Mouse (Mus musculus) neural tube, embryonic 11.5 days (tissue): ENCODE measurements around the gene Rpp38. TPM values are rescaled to one million over a fixed set of nuclear protein-coding genes. Genes with fewer than 3 reads are reported as not detected.

Experiments
- ATAC-seq: fragments of 200-750 bp; cut with Nextera tagmentation; 2 replicates; pipeline ENCODE4 v1.8.0; 2017; ENCODE audit warnings: moderate number of reproducible peaks, mild to moderate bottlenecking, moderate TSS enrichment, moderate library complexity; ENCODE audit not compliant: insufficient read depth, low FRiP score, low TSS enrichment
- DNase-seq: peaks from one replicate; pipeline ENCODE4 v3.0.0-alpha.2; 2015; ENCODE audit warnings: low spot score
- H3K27ac ChIP-seq: fragments of 300-500 bp; sonication (generic); 2 replicates; pipeline ENCODE4 v1.5.1; 2014; ENCODE audit warnings: low read depth, mild to moderate bottlenecking, low read length
- H3K27me3 ChIP-seq: fragments of 300-500 bp; sonication (generic); 2 replicates; pipeline ENCODE4 v1.6.1; 2014; ENCODE audit warnings: mild to moderate bottlenecking, low read length, mixed read lengths; ENCODE audit not compliant: control insufficient read depth, insufficient read depth
- H3K36me3 ChIP-seq: fragments of 300-500 bp; sonication (generic); 2 replicates; pipeline ENCODE4 v1.6.1; 2014; ENCODE audit warnings: mild to moderate bottlenecking, low read length, moderate library complexity, mixed read lengths; ENCODE audit not compliant: control insufficient read depth, insufficient read depth
- H3K4me1 ChIP-seq: fragments of 300-500 bp; sonication (generic); 2 replicates; pipeline ENCODE4 v1.6.1; 2014; ENCODE audit warnings: low read length, mixed read lengths; ENCODE audit not compliant: control insufficient read depth, insufficient read depth
- H3K4me2 ChIP-seq: fragments of 300-500 bp; sonication (generic); 2 replicates; pipeline ENCODE4 v1.6.1; 2014; ENCODE audit warnings: low read depth, mild to moderate bottlenecking, moderate library complexity
- H3K4me3 ChIP-seq: fragments of 300-500 bp; sonication (generic); 2 replicates; pipeline ENCODE4 v1.5.1; 2014; ENCODE audit warnings: low read depth, low read length
- H3K9ac ChIP-seq: fragments of 300-500 bp; sonication (generic); 2 replicates; pipeline ENCODE4 v1.6.1; 2014; ENCODE audit warnings: mild to moderate bottlenecking, low read length
- H3K9me3 ChIP-seq: fragments of 300-500 bp; sonication (generic); 2 replicates; pipeline ENCODE4 v1.6.1; 2016; ENCODE audit warnings: low read length; ENCODE audit not compliant: control insufficient read depth
- WGBS: fragments of 180-500 bp; shearing (Covaris S2); extraction: QIAGEN DNeasy Blood & Tissue Kit; methylation state at CpG from one replicate; pipeline ENCODE4 v1.1.7; 2014; 5-methylcytosine and 5-hydroxymethylcytosine counted together
- polyA plus RNA-seq: library from polyadenylated mRNA; unstranded; fragments of >200 nt; fragmentation: Nextera tagmentation; extraction: Ambion mirVana; gene quantifications from 2 replicates; pipeline ENCODE4 v1.2.1, GENCODE M21; 2014

Rpp38 gene
- polyA plus RNA-seq, 1 experiment from 2014 or later, result 20.3 TPM

DNA sequence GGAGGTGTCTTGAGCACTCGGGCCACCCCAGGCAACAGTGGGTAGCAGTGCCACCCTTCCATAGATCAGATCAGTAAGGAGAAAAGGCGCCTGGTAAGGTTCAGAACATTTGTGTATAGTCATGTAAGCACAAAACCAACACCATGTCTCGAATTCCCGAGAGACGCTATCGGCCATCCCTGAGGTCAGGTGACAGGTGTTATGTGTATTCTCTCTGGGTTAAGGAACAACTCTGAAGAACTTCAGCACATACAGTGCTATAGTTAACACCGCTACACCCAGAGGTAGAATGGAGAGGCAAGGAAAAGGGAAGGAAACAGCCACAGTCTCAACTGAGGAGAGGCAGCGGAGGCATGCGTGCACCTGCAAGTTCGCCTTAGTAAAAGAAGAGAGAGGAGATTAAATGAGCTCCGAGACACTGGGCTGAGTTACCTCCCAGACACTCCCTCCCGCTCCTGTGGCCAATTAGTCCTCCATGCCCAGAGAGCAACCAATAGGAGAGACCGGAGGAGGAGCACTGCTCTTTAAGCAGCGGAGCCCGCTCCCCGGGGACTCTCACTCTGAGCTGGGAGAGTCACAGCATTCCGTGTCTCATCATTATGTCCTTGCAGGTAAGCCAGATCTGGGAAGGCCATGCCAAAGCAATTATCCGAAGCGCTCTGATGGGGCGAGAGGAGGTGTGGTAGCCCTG lies 3.3 kb upstream of the Rpp38 start, which contains the start of gene Acbd7:
Acbd7 (plus strand) TSS at position 558 of the 691 bp plus-strand sequence.
- H3K4me2 ChIP-seq, result peak within 1 kb of the TSS; percentile 47
- H3K4me3 ChIP-seq, result peak within 1 kb of the TSS; percentile 19
- peak within 1 kb of the TSS; percentile 18; the same call in 1 of the 2 replicates for H3K9ac ChIP-seq
- H3K27ac ChIP-seq, result no peak within 1 kb of the TSS
- H3K27me3 ChIP-seq, result no peaks in the 10 kb centered on the region
- WGBS, result 4% methylated on average over 20 of the region's 20 CpGs
- H3K9me3 ChIP-seq, result no peaks in the 10 kb centered on the region
- peaks cover 5% of the 10 kb centered on the region; the same call in 1 of the 2 replicates for H3K4me1 ChIP-seq
- DNase-seq (peak; percentile 51), ATAC-seq (no peak)
- H3K36me3 ChIP-seq, result no peaks in the 10 kb centered on the region

- Histone ChIP-seq H3K4me3 (no peak overlapping the region), H3K4me1 (peaks cover 5% of the 10 kb centered on the region; the same call in 1 of the 2 replicates), H3K36me3 (no peaks in the 10 kb centered on the region), H3K27ac (no peak overlapping the region), H3K9me3 (no peaks in the 10 kb centered on the region), H3K9ac (no peak overlapping the region), H3K4me2 (no peak overlapping the region), H3K27me3 (no peaks in the 10 kb centered on the region)
- DNase-seq (no peak), ATAC-seq (no peak)
- 88% methylated on average over 12 of the region's 12 CpGs for WGBS
Observed at GRCm38 (mm10) chr2:3333761-3334160, 1.3 kb upstream of the Rpp38 start.

DNA sequence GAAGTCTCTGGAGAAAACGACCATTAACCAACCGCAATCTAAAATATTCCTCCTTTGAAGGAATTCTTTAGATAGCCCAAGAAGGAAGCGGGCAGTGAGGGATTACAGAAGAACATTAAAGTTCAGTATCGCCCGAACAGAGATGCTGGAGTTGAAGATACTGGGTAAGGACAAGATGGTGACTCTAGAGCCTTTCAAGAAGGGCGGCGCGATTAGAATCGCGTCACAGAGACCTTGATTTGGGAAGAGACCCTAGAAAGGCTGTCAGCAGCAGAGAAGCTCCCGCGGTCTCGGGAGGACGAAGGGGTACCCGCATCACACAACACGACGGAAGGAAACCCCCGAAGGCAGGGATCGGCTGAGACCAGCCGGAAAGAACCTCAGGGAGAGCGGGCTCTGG lies 387 bp downstream of the Rpp38 start:
- Histone ChIP-seq H3K9me3 (no peaks in the 10 kb centered on the region), H3K36me3 (0 out of 2 replicates have a peak, but pooled peaks cover 5% of the 10 kb centered on the region), H3K27me3 (no peaks in the 10 kb centered on the region), H3K4me1 (peaks cover 5% of the 10 kb centered on the region; the same call in 1 of the 2 replicates), H3K27ac (no peak overlapping the region), H3K4me3 (peak overlapping the region; percentile 46), H3K4me2 (peak overlapping the region; percentile 45), H3K9ac (peak overlapping the region; percentile 56)
- DNase-seq (no peak), ATAC-seq (no peak)
- WGBS, result 3% methylated on average over 21 of the region's 21 CpGs

- peaks cover 5% of the 10 kb centered on the region; the same call in 1 of the 2 replicates for H3K4me1 ChIP-seq
- H3K9ac ChIP-seq, result peak overlapping the region; percentile 56; the same call in 1 of the 2 replicates
- no peak overlapping the region for H3K27ac ChIP-seq
- WGBS, result 80% methylated on average over 5 of the region's 5 CpGs
- no peaks in the 10 kb centered on the region for H3K9me3 ChIP-seq
- no peak for DNase-seq
- H3K27me3 ChIP-seq, result no peaks in the 10 kb centered on the region
- ATAC-seq, result no peak
- 0 out of 2 replicates have a peak, but pooled peaks cover 5% of the 10 kb centered on the region for H3K36me3 ChIP-seq
- H3K4me2 ChIP-seq, result peak overlapping the region; percentile 45
- H3K4me3 ChIP-seq, result no peak overlapping the region
Observed at GRCm38 (mm10) chr2:3331071-3331703, 1.3 kb downstream of the Rpp38 start.

DNA sequence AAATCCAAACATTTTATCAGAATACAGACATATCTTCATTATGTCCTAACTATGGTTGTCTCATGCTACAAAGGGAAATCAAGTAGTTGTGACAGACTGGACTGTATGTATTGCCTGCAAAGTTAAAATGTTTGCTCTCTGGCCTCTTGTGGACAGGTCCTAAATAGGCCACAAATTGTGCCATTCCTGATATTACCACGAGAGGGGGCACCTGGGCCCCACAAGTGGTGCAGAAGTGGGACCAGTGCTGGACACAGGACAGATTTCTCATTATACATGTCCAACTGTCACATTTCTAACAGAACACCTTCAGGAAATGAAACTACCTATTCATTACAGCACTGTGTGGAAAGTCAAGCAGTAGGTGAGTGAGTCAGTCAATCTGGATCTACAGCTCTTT lies 5.1 kb downstream of the Rpp38 start:
- no peak overlapping the region for H3K4me2 ChIP-seq
- peak; percentile 25 for DNase-seq
- no peaks in the 10 kb centered on the region for H3K9me3 ChIP-seq
- ATAC-seq, result no peak
- no peak overlapping the region for H3K9ac ChIP-seq
- 44% methylated on average over 1 of the region's 1 CpGs for WGBS
- H3K36me3 ChIP-seq, result peaks cover 8% of the 10 kb centered on the region; the same call in 1 of the 2 replicates
- H3K4me3 ChIP-seq, result no peak overlapping the region
- H3K4me1 ChIP-seq, result peaks cover 5% of the 10 kb centered on the region; the same call in 1 of the 2 replicates
- no peak overlapping the region for H3K27ac ChIP-seq
- H3K27me3 ChIP-seq, result no peaks in the 10 kb centered on the region

DNA sequence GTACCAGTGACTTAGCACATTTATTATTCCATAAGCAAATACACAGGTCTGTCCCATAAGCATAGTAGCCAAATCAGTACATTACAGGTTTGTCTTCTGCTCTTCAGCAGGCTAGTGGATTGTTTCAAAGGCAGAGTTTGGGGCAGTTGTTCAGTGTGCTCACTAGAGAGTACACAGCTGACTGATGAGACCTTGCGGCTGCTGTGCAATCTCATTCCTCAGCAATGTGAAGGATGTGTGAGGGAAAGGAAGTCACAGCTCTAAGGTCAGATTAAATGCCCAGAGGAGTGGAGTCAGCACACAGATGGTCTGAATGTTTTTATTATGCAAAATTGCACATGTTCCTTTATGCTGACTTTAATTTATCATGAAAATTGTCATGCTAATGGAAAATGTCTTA lies 5.9 kb downstream of the Rpp38 start:
- Histone ChIP-seq H3K4me1 (peaks cover 5% of the 10 kb centered on the region; the same call in 1 of the 2 replicates), H3K36me3 (peaks cover 8% of the 10 kb centered on the region; the same call in 1 of the 2 replicates), H3K27ac (no peak overlapping the region), H3K9ac (no peak overlapping the region), H3K4me3 (no peak overlapping the region), H3K4me2 (no peak overlapping the region), H3K27me3 (no peaks in the 10 kb centered on the region), H3K9me3 (no peaks in the 10 kb centered on the region)
- DNase-seq, result no peak
- WGBS, result 86% methylated on average over 1 of the region's 1 CpGs
- ATAC-seq, result no peak

DNA sequence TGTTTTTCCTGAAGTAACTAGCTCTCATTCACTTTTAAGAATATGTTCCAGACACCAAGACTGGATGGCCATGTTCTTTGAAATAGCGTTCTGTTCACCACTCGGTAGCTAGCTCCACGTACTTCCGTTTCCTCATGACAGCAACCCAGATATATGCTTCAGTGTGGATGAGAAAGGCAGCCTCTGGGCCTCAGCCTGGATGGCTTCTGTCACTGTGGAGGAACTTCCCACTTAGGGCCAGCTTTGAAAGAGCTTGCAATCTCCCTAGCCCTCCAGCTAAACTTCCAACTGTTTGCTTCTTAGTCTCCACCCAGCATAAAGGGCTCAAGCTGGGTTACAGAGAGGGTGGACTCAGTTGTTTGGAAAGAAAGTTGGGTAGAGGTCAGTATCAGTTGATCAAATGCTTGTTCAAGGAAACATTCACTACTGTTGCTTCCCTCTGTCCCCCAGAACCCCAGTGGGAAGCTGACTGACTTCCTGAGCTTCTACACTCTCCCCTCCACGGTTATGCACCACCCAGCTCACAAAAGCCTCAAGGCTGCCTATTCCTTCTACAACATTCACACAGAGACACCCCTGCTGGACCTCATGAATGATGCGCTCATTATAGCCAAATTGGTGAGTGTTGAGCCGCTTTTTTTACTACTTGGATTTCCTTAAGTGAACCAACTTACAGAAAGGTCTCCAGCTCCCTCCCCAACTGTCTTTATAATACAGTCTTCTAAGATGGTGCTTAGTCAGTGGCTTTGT lies 7.9 kb downstream of the Rpp38 start:
- ATAC-seq, result no peak
- WGBS, result 96% methylated on average over 7 of the region's 7 CpGs
- Histone ChIP-seq H3K27me3 (no peaks in the 10 kb centered on the region), H3K9ac (no peak overlapping the region), H3K27ac (no peak overlapping the region), H3K4me3 (no peak overlapping the region), H3K4me1 (no peaks in the 10 kb centered on the region), H3K9me3 (no peaks in the 10 kb centered on the region), H3K36me3 (peaks cover 8% of the 10 kb centered on the region; the same call in 1 of the 2 replicates), H3K4me2 (no peak overlapping the region)
- no peak for DNase-seq

DNA sequence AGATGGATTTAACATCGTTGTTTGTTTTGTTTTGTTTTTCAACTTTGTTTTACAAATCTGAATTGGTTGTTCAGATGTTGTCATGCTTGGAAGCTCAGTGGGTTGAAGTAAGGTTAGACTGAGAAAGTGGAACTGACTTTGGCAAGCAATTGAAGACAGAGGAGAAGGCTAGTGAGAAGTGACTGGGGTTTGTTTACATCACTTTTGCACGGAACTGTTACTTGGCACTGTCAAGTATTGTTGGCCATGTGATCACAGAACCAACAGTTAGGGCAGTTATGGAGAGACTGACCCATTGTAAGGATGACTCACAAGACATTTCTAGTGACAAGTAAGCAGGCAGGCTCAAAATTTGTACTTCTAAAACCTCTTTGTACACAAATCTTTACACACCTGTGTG lies 9.3 kb downstream of the Rpp38 start:
- no peak overlapping the region for H3K4me3 ChIP-seq
- H3K27me3 ChIP-seq, result no peaks in the 10 kb centered on the region
- no peaks in the 10 kb centered on the region for H3K4me1 ChIP-seq
- 85% methylated on average over 2 of the region's 2 CpGs for WGBS
- no peak overlapping the region for H3K9ac ChIP-seq
- no peaks in the 10 kb centered on the region for H3K9me3 ChIP-seq
- H3K4me2 ChIP-seq, result no peak overlapping the region
- H3K27ac ChIP-seq, result no peak overlapping the region
- H3K36me3 ChIP-seq, result peaks cover 5% of the 10 kb centered on the region; the same call in 1 of the 2 replicates
- no peak for ATAC-seq
- DNase-seq, result no peak
